Mouse (Mus musculus): ENCODE measurements around the gene Wfdc17. TPM values are rescaled to one million over a fixed set of nuclear protein-coding genes. Genes with fewer than 3 reads are reported as not detected.

Wfdc17 gene
- polyA plus RNA-seq, 1 experiment from 2014 or later = 0.35 TPM

DNA sequence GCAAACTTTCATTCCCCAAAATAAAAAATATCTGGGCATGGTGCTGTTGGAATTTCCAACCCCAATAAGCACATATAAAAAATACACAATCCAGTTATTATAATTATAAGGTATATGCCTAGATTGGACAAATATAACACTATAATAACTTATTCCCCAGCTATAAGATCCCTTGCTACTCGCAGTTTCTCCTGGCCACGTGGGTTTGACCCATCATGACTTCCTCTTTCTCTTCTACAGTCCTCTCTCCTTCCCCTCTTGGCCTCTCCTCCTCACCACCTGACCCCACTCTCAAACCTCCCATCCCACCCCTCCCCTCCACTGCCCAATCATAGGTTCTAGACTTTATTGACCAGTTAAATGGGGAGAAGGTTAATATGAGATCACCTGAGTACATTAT, 10.1 kb downstream of the Wfdc17 start:
- no peak overlapping the region for H3K4me2 ChIP-seq

DNA sequence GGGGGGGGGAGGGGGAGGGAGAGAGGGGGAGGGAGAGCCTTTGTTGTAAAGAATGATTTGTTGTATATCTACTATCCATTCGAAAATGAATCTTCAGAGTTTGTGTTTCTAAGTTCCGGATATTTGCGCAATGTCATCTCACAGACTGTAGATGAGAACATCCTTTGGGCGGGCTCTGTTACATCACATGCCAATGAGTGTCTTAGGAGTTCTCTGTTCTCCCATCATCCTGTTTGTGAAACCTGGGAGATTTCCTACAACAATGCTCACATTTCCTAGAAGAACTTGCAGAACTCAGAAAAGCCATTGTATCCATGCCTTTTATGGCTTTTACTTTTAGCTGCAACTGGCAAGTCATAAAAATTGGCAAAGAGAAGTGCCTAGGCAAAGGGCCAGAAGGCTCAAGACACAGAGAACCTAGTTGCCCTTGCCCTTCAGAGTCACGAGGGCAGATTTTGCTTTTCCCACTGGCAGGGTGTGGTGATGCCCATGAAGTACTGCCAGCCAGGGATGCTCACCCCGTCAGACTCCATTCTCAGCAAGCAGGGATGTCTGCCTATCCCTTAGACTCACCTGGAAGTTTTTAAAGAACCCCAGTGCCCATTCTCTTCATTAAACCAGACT, 13.4 kb downstream of the Wfdc17 start:
- WGBS = 88% methylated on average over 6 of the region's 6 CpGs
- Histone ChIP-seq H3K36me3 (replicated peaks) (no peaks in the 10 kb centered on the region), H3K9me3 (no peaks in the 10 kb centered on the region), H3K27me3 (replicated peaks) (no peaks in the 10 kb centered on the region), H3K4me3 (no peak overlapping the region), H3K4me1 (no peaks in the 10 kb centered on the region), H3K4me2 (no peak overlapping the region), H3K27ac (no peak overlapping the region), H3K9ac (no peak overlapping the region)
- ATAC-seq (replicated peaks) = no peak

More for the DNA sequence above, 10.1 kb downstream of the Wfdc17 start:
- Histone ChIP-seq H3K9me3 (no peaks in the 10 kb centered on the region), H3K27me3 (replicated peaks) (no peaks in the 10 kb centered on the region), H3K9ac (no peak overlapping the region), H3K4me3 (no peak overlapping the region), H3K36me3 (replicated peaks) (no peaks in the 10 kb centered on the region), H3K27ac (no peak overlapping the region), H3K4me1 (no peaks in the 10 kb centered on the region)
- WGBS = 77% methylated on average over 2 of the region's 2 CpGs
- ATAC-seq (replicated peaks) = no peak

DNA sequence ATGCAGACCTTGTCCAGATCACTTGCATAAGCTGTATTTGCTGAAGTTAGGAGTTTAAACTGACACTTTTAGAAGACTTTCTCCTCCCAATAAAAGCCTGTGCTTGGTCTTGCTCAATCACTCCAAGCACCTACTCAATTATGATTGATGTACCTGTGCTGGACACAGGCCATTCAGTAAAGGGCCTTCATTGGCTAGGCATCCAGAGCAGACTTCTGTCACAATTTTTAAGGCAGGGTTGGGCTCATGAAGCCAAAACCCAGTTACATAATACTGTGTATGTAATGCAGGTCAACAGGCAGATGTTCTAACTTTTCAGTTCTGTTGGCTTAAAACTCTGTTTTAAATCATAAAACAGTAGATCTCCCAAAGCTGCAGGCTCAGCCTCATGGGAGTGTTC, 17.0 kb downstream of the Wfdc17 start:
- Histone ChIP-seq H3K9me3 (no peaks in the 10 kb centered on the region), H3K4me2 (no peak overlapping the region), H3K27ac (no peak overlapping the region), H3K27me3 (replicated peaks) (no peaks in the 10 kb centered on the region), H3K4me3 (no peak overlapping the region), H3K36me3 (replicated peaks) (no peaks in the 10 kb centered on the region), H3K4me1 (no peaks in the 10 kb centered on the region), H3K9ac (no peak overlapping the region)
- ATAC-seq (replicated peaks) = no peak

DNA sequence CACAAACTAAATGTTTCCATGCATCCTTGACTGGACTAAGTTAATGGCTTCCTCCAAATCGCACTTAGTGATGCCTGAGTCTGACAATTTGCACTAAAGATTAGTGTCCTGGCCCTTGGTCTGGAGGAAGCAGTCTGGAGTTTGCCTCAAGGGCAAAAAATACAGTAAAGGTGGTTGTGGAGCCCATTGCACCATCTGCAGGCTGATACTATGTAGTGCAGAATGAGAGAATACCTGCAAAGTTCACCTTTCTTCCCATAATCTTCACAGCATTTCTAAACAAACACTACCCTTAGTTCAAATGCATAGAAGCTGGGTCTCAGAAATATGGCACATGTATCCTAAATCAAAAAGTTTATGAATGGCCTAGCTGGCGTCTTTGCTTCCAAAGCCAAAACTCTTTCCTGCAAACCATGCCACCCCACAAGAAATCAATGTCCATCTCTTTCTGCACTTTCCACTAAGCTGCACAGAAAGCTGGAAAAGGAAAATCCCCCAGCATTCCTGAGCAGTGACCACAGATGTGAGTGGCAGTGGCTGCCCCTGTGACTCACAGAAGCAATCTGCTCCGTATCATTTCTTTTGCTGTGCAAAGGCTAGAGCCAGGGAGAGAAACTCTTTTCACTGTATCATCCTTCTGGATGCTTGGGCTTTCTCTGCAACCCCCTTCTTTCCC, 25.1 kb downstream of the Wfdc17 start:
- H3K4me3 ChIP-seq = no peak overlapping the region
- H3K4me2 ChIP-seq = no peak overlapping the region
- no peaks in the 10 kb centered on the region for H3K27me3 ChIP-seq (replicated peaks)
- WGBS = 73% methylated on average over 3 of the region's 3 CpGs
- H3K36me3 ChIP-seq (replicated peaks) = no peaks in the 10 kb centered on the region
- H3K4me1 ChIP-seq = no peaks in the 10 kb centered on the region
- H3K9me3 ChIP-seq = no peaks in the 10 kb centered on the region
- H3K27ac ChIP-seq = no peak overlapping the region
- ATAC-seq (replicated peaks) = no peak
- no peak overlapping the region for H3K9ac ChIP-seq

DNA sequence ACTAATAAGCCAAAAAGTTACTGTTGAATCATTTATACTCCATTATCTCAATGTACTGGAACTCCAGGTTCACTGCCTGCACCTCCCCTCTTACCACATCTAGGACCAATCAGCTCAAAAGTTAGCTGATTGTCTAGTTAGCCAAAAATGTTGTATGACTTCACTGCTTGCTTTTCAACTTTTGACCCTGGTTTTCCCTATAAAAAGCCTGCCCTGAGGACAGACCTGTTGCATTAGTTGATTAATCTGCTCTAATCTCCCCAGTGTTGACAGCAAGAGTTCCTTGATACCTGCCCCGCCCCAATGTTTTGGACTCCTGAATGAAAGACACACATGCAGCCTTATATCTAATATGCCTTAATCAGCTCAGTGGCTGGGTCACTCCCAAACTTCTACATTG, 27.3 kb downstream of the Wfdc17 start:
- no peaks in the 10 kb centered on the region for H3K4me1 ChIP-seq
- ATAC-seq (replicated peaks) = no peak
- no peak overlapping the region for H3K27ac ChIP-seq
- H3K27me3 ChIP-seq (replicated peaks) = no peaks in the 10 kb centered on the region
- H3K4me3 ChIP-seq = no peak overlapping the region
- H3K9me3 ChIP-seq = no peaks in the 10 kb centered on the region
- 95% methylated on average over 1 of the region's 1 CpGs for WGBS
- H3K36me3 ChIP-seq (replicated peaks) = no peaks in the 10 kb centered on the region
- no peak overlapping the region for H3K4me2 ChIP-seq
- no peak overlapping the region for H3K9ac ChIP-seq

DNA sequence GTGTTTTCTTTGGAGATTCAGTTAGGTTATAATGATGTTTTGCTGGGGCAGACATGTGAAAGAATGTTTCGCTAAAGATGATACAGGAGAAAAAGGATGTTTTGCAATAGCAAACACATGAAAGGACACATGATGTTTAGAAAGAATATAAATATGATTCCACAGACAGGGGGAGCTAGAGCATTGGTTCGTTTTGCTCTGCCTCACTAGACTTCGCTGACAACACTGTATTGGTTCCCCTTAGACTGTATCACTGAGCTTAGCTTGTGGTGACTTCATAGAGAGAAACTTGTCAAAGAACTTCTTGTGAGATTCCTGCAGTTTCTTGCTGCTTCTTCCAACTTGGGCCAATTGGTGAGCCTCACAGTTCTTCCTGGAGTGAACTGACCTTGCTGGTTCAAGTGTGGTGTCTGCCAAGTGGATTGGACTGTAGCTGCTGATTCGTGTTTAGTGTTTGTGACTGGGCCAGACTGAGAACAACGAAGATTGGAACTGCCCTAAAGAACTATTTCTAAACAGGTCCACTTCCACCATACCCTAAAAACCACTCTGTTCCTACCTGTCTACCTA, 29.4 kb downstream of the Wfdc17 start:
- no peak for ATAC-seq (replicated peaks)
- H3K4me3 ChIP-seq = no peak overlapping the region
- no peaks in the 10 kb centered on the region for H3K9me3 ChIP-seq
- H3K27ac ChIP-seq = no peak overlapping the region
- H3K4me2 ChIP-seq = no peak overlapping the region
- WGBS = 79% methylated on average over 5 of the region's 5 CpGs
- no peaks in the 10 kb centered on the region for H3K36me3 ChIP-seq (replicated peaks)
- no peaks in the 10 kb centered on the region for H3K4me1 ChIP-seq
- H3K27me3 ChIP-seq (replicated peaks) = no peaks in the 10 kb centered on the region
- H3K9ac ChIP-seq = no peak overlapping the region

DNA sequence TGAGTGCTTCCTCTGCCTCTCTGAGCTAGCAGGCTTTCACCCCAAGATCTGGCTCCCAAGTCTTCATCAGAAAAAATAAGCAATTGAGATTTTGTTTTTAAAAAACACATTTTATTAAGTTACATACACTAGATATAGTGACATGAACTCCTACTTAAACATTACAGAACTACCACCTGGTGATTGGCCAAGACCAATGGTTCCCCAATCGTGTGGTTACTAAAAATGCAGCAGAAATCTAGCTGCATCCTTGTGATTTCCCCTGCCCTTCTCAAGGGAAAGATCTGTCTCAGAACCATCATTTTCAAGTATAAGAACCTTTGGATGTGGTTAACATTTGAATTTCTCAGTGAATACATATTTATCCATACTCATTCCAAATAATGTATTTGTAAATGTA, 30.4 kb downstream of the Wfdc17 start:
- no peak overlapping the region for H3K9ac ChIP-seq
- H3K9me3 ChIP-seq = no peaks in the 10 kb centered on the region
- no peaks in the 10 kb centered on the region for H3K4me1 ChIP-seq
- no peaks in the 10 kb centered on the region for H3K27me3 ChIP-seq (replicated peaks)
- no peaks in the 10 kb centered on the region for H3K36me3 ChIP-seq (replicated peaks)
- H3K4me2 ChIP-seq = no peak overlapping the region
- 83% methylated on average over 1 of the region's 1 CpGs for WGBS
- H3K27ac ChIP-seq = no peak overlapping the region
- ATAC-seq (replicated peaks) = no peak
- H3K4me3 ChIP-seq = no peak overlapping the region

DNA sequence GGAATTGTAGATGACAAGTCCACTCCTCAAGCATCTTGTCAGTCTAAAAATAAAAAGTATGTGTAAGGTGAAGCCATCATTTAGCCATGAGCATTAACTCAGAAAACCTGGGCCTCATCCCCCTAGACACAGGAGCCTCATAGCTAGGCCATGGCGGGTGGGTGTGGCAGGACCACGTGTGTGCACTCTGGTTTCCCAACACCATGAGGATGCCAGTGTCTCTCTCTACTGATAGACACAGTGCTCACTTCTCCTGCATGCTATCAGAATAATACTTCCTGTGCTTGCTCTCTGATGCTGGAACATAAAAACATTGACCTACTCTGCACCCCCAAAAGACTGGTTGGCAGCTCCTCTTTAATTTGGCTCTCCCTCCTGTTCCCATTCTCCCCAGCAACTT, 32.1 kb downstream of the Wfdc17 start:
- no peak for ATAC-seq (replicated peaks)
- H3K9me3 ChIP-seq = no peaks in the 10 kb centered on the region
- H3K4me1 ChIP-seq = no peaks in the 10 kb centered on the region
- H3K27ac ChIP-seq = no peak overlapping the region
- no peak overlapping the region for H3K4me3 ChIP-seq
- WGBS = 71% methylated on average over 2 of the region's 2 CpGs
- H3K27me3 ChIP-seq (replicated peaks) = peaks cover 6% of the 10 kb centered on the region; the same call in 1 of the 2 replicates
- no peaks in the 10 kb centered on the region for H3K36me3 ChIP-seq (replicated peaks)
- H3K9ac ChIP-seq = no peak overlapping the region
- no peak overlapping the region for H3K4me2 ChIP-seq

DNA sequence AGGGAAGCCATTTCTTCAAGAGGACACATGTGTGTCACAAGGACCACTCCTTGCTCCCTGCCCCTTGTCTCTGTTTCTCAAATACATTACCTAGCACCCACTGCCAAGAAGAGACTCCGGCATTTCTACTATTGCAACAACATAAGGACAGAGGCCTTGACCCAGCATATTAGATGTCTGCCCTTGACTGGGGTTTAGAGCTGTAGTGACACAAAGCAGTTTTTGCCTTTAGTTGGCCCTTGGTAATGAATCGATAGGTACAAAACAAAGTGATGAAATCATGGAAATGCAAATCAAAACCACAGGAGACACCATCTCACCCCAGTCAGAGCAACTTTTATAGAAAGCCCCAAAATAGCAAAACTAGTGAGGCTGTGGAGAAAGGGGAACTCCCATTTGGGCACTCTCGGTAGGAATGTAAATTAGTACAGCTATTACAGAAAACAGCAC, 33.3 kb downstream of the Wfdc17 start:
- H3K27me3 ChIP-seq (replicated peaks) = peaks cover 8% of the 10 kb centered on the region; the same call in 1 of the 2 replicates
- no peaks in the 10 kb centered on the region for H3K36me3 ChIP-seq (replicated peaks)
- WGBS = 88% methylated on average over 3 of the region's 3 CpGs
- no peak overlapping the region for H3K4me2 ChIP-seq
- no peak overlapping the region for H3K27ac ChIP-seq
- no peaks in the 10 kb centered on the region for H3K9me3 ChIP-seq
- no peak for ATAC-seq (replicated peaks)
- no peaks in the 10 kb centered on the region for H3K4me1 ChIP-seq
- H3K9ac ChIP-seq = no peak overlapping the region
- H3K4me3 ChIP-seq = no peak overlapping the region

DNA sequence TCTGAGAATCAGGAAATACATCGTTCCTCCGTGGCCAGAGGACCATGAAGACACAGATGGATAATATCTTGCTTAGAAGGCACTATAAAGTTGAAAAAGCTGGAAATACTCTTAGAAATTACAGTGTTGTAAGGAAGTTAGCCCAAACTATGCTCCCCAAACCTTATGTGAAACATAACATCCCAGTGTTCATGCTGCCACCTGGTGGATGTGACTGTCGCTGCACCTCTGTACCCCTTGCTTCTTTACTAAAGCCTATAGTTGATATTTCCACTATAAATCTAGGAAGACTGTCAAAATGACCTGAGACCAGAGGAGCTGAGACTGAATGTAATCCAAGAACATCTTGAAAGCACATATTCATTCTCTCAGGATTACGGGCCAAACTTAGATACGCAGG, 35.5 kb downstream of the Wfdc17 start:
- H3K4me2 ChIP-seq = no peak overlapping the region
- ATAC-seq (replicated peaks) = no peak
- no peak overlapping the region for H3K4me3 ChIP-seq
- no peak overlapping the region for H3K9ac ChIP-seq
- H3K9me3 ChIP-seq = no peaks in the 10 kb centered on the region
- no peaks in the 10 kb centered on the region for H3K36me3 ChIP-seq (replicated peaks)
- peaks cover 8% of the 10 kb centered on the region; the same call in 1 of the 2 replicates for H3K27me3 ChIP-seq (replicated peaks)
- no peaks in the 10 kb centered on the region for H3K4me1 ChIP-seq
- 24% methylated on average over 5 of the region's 5 CpGs for WGBS
- H3K27ac ChIP-seq = no peak overlapping the region

DNA sequence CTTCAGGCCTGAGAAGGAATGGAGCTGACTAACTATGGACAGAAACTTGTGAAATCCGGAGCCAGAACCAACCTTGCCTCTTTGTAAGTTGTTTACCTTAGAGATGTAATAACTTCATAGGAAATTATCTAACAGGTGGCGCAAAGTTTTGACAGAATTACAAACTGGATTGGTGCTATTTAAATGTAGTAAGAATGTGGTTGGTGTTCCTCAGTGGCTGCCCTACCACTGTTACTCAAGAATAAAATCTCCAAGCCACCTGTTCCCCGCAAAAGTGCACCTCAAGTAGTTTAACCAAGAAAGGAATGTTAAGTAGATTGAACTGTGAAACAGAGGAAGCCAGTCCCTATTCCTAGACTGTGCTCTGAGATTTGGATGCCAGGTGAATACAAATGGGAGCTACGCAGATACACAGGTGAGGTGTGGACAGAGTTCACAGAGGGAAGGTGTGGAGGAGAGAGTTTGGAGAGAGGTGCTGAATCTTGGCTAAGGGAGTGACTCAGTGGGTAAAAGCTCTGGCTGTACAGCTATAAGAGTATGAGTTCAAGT, 36.7 kb downstream of the Wfdc17 start:
- Histone ChIP-seq H3K27me3 (replicated peaks) (peaks cover 11% of the 10 kb centered on the region; the same call in 1 of the 2 replicates), H3K4me3 (no peak overlapping the region), H3K27ac (no peak overlapping the region), H3K4me2 (no peak overlapping the region), H3K9me3 (no peaks in the 10 kb centered on the region), H3K36me3 (replicated peaks) (no peaks in the 10 kb centered on the region), H3K9ac (no peak overlapping the region), H3K4me1 (no peaks in the 10 kb centered on the region)
- 81% methylated on average over 4 of the region's 4 CpGs for WGBS
- no peak for ATAC-seq (replicated peaks)

DNA sequence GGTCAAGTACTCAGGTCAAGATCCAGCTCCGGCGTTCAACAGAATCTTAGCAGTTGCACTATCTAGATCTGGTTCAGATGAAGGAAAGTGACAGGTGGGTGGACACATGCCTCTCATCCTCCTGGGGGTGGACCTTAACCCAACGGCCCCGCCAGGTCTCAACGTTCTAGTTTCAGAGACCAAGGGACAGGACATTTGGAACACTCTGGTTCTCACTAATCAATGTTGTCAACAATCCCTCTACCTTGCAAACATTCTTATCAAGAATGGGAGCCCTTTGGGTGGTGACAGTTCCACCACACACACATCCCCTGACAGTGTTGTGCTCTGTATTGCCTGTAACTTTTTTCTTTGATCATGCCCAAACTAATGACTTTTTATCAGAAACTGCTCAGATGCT, 38.0 kb downstream of the Wfdc17 start:
- no peaks in the 10 kb centered on the region for H3K9me3 ChIP-seq
- WGBS = 84% methylated on average over 5 of the region's 5 CpGs
- H3K4me1 ChIP-seq = no peaks in the 10 kb centered on the region
- H3K4me2 ChIP-seq = no peak overlapping the region
- no peak overlapping the region for H3K4me3 ChIP-seq
- peaks cover 11% of the 10 kb centered on the region; the same call in 1 of the 2 replicates for H3K27me3 ChIP-seq (replicated peaks)
- no peaks in the 10 kb centered on the region for H3K36me3 ChIP-seq (replicated peaks)
- no peak overlapping the region for H3K9ac ChIP-seq
- H3K27ac ChIP-seq = no peak overlapping the region
- ATAC-seq (replicated peaks) = no peak

Measured in midbrain, embryonic 15.5 days (tissue).